Mouse (Mus musculus) embryonic fibroblast, embryonic 13.5 days (primary cell): Measurements from ENCODE around the gene Cdc42. TPM values are rescaled to one million over a fixed set of nuclear protein-coding genes. Genes with fewer than 3 reads are reported as not detected.

Source experiments
- H3K27ac ChIP-seq: 2 replicates; pipeline ENCODE4 v1.5.1; 2012; ENCODE audit warnings: low read length, control low read depth, inconsistent platforms; ENCODE audit not compliant: insufficient read depth
- H3K4me1 ChIP-seq: 2 replicates; pipeline ENCODE4 v1.6.1; 2011; ENCODE audit warnings: low read length; ENCODE audit not compliant: control insufficient read depth, insufficient read depth
- H3K4me3 ChIP-seq: 2 replicates; pipeline ENCODE4 v1.5.1; 2011; ENCODE audit warnings: mild to moderate bottlenecking, control low read depth, low read length; ENCODE audit not compliant: insufficient read depth
- CTCF ChIP-seq: IDR thresholded peaks from 2 replicates; pipeline ENCODE4 v1.5.1; 2011; ENCODE audit warnings: mild to moderate bottlenecking, control low read depth, low read length, moderate library complexity, borderline replicate concordance; ENCODE audit not compliant: insufficient read depth
- POLR2A ChIP-seq: IDR thresholded peaks from 2 replicates; pipeline ENCODE4 v1.6.1; 2011; ENCODE audit warnings: low read depth, mild to moderate bottlenecking, control low read depth, low read length, moderate library complexity
- polyA plus RNA-seq: library from polyadenylated mRNA; stranded (reverse); fragments of >200 nt; gene quantifications from 2 replicates; pipeline ENCODE4 v1.2.4, GENCODE M21; 2011; ENCODE audit warnings: low read depth; ENCODE audit not compliant: missing spikeins, insufficient read length

Gene Cdc42
- polyA plus RNA-seq, 1 experiment, result 576 TPM

DNA sequence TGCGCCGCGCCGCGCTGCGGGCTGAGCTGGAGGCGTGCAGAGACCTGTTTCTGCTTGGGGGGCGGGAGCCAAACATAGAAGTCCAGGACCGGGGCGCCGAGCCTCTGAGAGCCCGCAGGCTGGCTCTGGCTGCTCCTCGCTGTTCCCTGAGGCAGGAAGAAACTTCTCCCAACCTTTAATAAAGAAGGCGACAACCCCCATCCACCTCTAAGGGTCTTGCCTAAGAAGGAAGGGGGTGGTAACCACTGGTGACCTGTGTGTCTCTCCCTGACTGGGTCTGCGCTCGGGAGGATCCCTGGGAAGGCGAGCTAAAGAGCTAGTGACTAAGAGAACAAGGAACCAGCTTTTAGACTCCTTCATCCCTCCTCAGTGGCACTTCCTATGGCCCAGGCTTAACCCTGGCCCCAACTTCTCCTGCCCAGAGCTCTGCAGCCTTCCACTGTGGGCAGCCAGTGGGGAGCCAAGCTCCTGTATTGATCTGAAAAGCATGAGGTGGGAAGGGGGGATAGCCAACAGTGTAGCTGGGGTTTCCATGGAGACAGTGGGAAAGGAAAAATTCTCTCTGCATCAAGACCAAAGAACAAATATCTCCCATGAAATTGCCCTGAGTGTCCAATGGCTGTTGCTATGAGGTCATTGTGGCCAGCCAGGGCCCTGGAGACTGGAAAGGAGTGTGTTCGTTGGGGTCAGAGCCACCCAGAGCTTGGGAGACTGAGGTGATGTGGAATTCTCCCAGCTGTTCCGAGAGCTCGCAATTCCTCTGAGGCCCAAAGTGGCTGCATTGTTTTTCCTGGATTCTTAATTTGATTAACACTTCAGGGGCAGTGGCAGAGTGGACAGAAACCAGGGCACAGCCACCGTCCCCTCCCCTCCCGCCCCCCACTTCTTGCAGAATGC lies 79.1 kb downstream of the Cdc42 start:
- 0 out of 2 replicates have a peak, but pooled peaks cover 4% of the 10 kb centered on the region for H3K4me1 ChIP-seq
- H3K27ac ChIP-seq, result no peak overlapping the region
- peak overlapping the region; percentile 24; the same call in 1 of the 2 replicates for H3K4me3 ChIP-seq
- TF ChIP-seq POLR2A (no peak), CTCF (no peak)

DNA sequence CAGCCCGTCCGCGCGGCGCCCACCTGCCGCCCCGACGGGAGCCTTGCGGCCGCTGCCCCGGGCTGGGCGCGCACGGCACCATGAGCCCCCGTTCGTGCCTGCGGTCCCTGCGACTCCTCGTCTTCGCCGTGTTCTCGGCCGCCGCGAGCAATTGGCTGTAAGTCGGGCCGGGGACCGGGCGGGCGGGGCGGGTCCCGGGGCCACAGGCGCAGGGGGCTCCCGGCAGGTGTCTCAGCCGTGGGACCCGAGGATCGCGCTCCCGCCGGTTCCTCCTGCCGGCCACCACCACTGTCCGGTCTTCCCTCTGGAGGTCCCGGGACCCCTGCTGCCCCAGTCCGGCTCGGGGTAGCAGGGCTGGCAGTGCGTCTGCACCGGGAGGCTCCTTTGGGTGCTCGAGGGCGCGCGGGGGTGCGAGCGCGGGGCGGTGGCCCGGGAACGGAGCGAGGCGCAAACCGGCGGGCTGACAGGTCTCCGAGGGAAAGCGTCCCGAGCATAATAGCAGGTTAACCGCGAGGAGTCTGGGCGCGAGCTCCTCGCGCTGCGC lies 79.8 kb downstream of the Cdc42 start:
- no peak overlapping the region for H3K27ac ChIP-seq
- no peaks in the 10 kb centered on the region for H3K4me1 ChIP-seq

DNA sequence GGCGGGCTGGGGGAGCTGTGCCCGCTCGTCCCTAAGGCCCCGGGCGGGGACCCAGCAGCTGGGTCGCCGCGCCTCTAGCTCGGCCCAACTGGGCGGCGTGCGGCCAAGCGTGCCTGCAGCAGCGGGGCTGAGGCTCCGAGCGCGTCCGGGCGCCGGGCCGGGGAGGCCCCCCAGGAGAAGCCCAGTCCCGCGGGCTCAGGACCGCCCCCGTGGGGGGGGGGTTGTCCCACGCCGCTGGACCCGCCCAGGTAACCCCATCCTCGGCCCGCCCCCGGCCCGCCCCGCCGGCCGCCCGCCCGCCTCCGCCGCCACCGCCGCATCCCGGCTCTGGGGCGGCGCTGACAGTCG lies 80.4 kb downstream of the Cdc42 start, which contains the start of gene Wnt4:
TSS of gene Wnt4 (plus strand) at position 324 of the 348 bp plus-strand sequence.
- Histone ChIP-seq H3K4me1 (no peaks in the 10 kb centered on the region), H3K27ac (no peak within 1 kb of the TSS), H3K4me3 (peak within 1 kb of the TSS; percentile 24)
- TF ChIP-seq CTCF (no peak), POLR2A (no peak)

More for the DNA sequence above, 79.8 kb downstream of the Cdc42 start:
- peak overlapping the region; percentile 24 for H3K4me3 ChIP-seq
- TF ChIP-seq CTCF (no peak), POLR2A (no peak)

DNA sequence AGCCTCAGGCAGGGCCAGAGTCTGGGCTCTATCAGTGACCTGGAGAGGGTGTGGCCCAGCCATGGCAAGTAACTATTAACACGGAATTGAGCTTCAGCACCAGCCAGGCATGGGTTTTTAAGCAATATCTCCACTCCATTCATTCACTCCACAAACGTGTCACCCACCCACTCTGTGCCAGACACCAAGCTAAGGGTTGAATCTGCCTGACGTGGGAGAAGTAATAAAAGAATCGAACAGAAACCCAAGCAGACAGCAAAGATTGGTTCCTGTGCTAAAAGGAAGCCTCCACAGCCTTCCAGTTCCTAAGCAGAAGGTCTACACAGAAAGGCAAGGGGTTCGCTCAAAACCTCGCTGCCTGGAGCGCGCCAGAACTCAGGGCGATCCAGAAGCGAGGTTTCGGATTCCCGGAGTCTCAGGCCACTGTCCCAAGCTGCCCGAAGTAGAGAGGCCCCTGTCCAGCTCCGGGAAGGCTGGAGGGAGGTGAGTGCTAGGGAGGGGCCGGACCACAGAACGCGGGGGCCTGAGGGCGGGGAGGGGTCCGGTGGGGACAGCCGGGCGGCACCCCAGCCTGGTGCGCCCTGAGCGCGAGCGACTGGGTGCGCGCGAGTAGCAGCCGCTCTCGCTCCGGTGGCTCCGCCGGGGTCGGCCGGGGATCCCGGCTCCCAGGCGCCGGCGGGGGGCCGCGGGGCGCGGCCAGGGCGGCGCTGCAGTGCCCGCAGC lies 80.9 kb downstream of the Cdc42 start:
- H3K27ac ChIP-seq, result no peak overlapping the region
- peak overlapping the region; percentile 19 for H3K4me3 ChIP-seq
- no peaks in the 10 kb centered on the region for H3K4me1 ChIP-seq
- TF ChIP-seq CTCF (no peak), POLR2A (no peak)

DNA sequence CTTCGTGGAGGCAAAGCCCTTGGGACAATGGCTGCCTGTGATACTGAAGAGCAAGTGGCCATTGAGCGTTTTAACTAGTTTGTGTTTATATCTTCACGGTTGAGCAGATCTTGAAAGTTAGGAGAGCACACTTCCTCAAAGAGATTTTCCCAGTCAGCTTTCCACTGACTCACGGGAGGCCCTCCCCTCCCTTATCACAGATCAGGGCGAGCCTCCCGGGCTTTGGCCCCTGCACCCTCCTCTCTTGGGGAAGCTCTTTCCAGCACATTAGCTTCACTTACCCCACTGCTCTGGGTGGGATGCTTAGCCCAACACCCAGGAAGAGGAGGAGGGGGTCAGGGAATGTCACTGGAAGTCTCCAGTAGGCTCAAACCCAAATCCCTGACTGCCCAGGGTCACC lies 83.2 kb downstream of the Cdc42 start:
- H3K27ac ChIP-seq, result no peak overlapping the region
- no peak for TF ChIP-seq POLR2A
- no peak for TF ChIP-seq CTCF
- H3K4me1 ChIP-seq, result no peaks in the 10 kb centered on the region
- no peak overlapping the region for H3K4me3 ChIP-seq

DNA sequence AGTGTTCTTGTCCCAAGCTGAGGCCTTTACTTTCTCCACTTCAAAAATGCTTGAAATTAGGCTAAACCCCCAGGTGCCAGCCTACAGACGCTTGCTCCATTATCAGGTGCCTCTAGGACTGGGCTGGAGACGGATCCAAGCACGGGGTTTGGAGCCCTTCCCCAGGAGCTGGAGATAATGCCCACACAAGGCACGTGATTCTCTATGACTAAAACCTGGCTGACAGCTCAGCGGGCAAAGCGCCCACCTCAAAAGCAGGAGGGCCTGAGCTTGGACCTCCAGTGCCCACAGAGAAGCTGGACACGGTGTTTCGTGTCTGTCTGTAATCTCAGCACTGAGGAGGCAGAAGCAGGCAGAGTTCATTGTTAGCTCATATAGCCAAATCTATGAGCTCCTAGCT lies 85.7 kb downstream of the Cdc42 start:
- no peak overlapping the region for H3K27ac ChIP-seq
- H3K4me1 ChIP-seq, result no peaks in the 10 kb centered on the region
- no peak for TF ChIP-seq POLR2A
- no peak for TF ChIP-seq CTCF
- H3K4me3 ChIP-seq, result no peak overlapping the region

Other genes with a start within 250 kb of the Cdc42 start
- 2.2 and 4.7 TPM in 2 replicates for gene Wnt4, start 80.2 kb downstream of the Cdc42 start, polyA plus RNA-seq
- not detected in 2 replicates for gene Cela3a, start 52.1 kb upstream of the Cdc42 start, polyA plus RNA-seq
- not detected in 2 replicates for gene Cela3b, start 72.8 kb upstream of the Cdc42 start, polyA plus RNA-seq
- not detected in 2 replicates for gene 1700013G24Rik, start 95.6 kb upstream of the Cdc42 start, polyA plus RNA-seq
- gene Hspg2, start 111.0 kb upstream of the Cdc42 start, polyA plus RNA-seq, result 271 and 368 TPM in 2 replicates
- not detected in 2 replicates for gene Ldlrad2, start 216.8 kb upstream of the Cdc42 start, polyA plus RNA-seq
- 88.4 and 109 TPM in 2 replicates for gene Usp48, start 236.0 kb upstream of the Cdc42 start, polyA plus RNA-seq